Mouse (Mus musculus) MEL (cell line): ENCODE data around the gene Tarsl2.

Experiments used
- EP300 ChIP-seq, 2 experiments: IDR thresholded peaks; 2 replicates each; pipeline ENCODE4 v1.6.1; 2011; ENCODE audit warnings: improper control_type of control experiment in 2 of 2, low read length in 2 of 2, low read depth in 1 of 2, mild to moderate bottlenecking in 1 of 2
- NRF1 ChIP-seq: IDR thresholded peaks from 2 replicates; pipeline ENCODE4 v1.6.1; 2014; ENCODE audit warnings: low read depth, mild to moderate bottlenecking, inconsistent platforms, low read length, improper control_type of control experiment, moderate library complexity; ENCODE audit not compliant: poor library complexity, insufficient read depth, severe bottlenecking

- TF ChIP-seq EP300 (IDR thresholded peaks at IDR 0.05; ENCODE audit: low read depth in 1 of 2, low read length in 2 of 2) (no peak), NRF1 (no peak)
Observed at GRCm38 (mm10) chr7:65735261-65735660, 90.6 kb downstream of the Tarsl2 start.
